Mouse (Mus musculus) CH12.LX (cell line): Measurements from ENCODE around the gene Sumo2. TPM values are rescaled to one million over a fixed set of nuclear protein-coding genes. Genes with fewer than 3 reads are reported as not detected.
A peak's percentile ranks its signal among the peaks of the same experiment; 100 is the strongest.

Experiments used
- DNase-seq: peaks from one replicate; pipeline ENCODE4 v3.0.0-alpha.2; 2013; ENCODE audit errors: extremely low read depth
- H3K27ac ChIP-seq: 2 replicates; pipeline ENCODE4 v1.5.1; 2012; ENCODE audit warnings: low read depth, mild to moderate bottlenecking, control low read depth, moderate library complexity; ENCODE audit not compliant: insufficient read depth
- H3K27me3 ChIP-seq: replicated peaks from 2 replicates; pipeline ENCODE3; 2012; ENCODE audit warnings: inconsistent platforms
- H3K36me3 ChIP-seq, 2 experiments: replicated peaks in 1 of 2; 2 replicates each; pipeline versions ENCODE3 to v1.6.1; 2012; ENCODE audit warnings: inconsistent platforms in 1 of 2, low read length in 1 of 2, mild to moderate bottlenecking in 1 of 2, mixed read lengths in 1 of 2, moderate library complexity in 1 of 2; ENCODE audit not compliant: control insufficient read depth in 1 of 2, insufficient read depth in 1 of 2
- H3K4me1 ChIP-seq, 2 experiments: 2 replicates each; pipeline ENCODE4 v1.6.1; 2012; ENCODE audit warnings: inconsistent platforms in 1 of 2, moderate library complexity in 1 of 2; ENCODE audit not compliant: insufficient read depth in 2 of 2, control insufficient read depth in 1 of 2
- H3K4me2 ChIP-seq: 2 replicates; pipeline ENCODE4 v1.6.1; 2012; ENCODE audit warnings: low read depth, mild to moderate bottlenecking, control low read depth; ENCODE audit not compliant: poor library complexity, insufficient read depth, severe bottlenecking
- H3K4me3 ChIP-seq, 3 experiments: fragments of 150-350 bp in 1 of 3; sonication (generic) in 1 of 3; replicated peaks in 1 of 3; 2 replicates each; pipeline versions ENCODE3 to v1.5.1; 2011 to 2012; ENCODE audit warnings: low read depth in 2 of 3, low read length in 2 of 3, mild to moderate bottlenecking in 2 of 3, moderate library complexity in 2 of 3, control low read depth in 1 of 3, improper control_type of control experiment in 1 of 3, inconsistent platforms in 1 of 3, mixed read lengths in 1 of 3; ENCODE audit not compliant: poor library complexity in 1 of 3
- H3K79me2 ChIP-seq: replicated peaks from 2 replicates; pipeline ENCODE4 v1.6.1; 2012; ENCODE audit warnings: mild to moderate bottlenecking, moderate library complexity; ENCODE audit not compliant: control insufficient read depth, poor library complexity, insufficient read depth, severe bottlenecking; ENCODE audit errors: extremely low read depth
- H3K9ac ChIP-seq: 2 replicates; pipeline ENCODE4 v1.6.1; 2012; ENCODE audit warnings: low read depth, mild to moderate bottlenecking, control low read depth, moderate library complexity; ENCODE audit not compliant: insufficient read depth
- H3K9me3 ChIP-seq: replicated peaks from 2 replicates; pipeline ENCODE3; 2012; ENCODE audit warnings: low read length, inconsistent platforms, mixed read lengths
- BHLHE40 ChIP-seq: IDR thresholded peaks from 2 replicates; pipeline ENCODE4 v1.6.1; 2011; ENCODE audit warnings: mild to moderate bottlenecking, low read depth, low read length, improper control_type of control experiment
- CTCF ChIP-seq, 2 experiments: IDR thresholded peaks in 1 of 2; conservative IDR thresholded peaks in 1 of 2; 2 replicates each; pipeline ENCODE4 v1.5.1; 2011 to 2012; ENCODE audit warnings: low read depth in 2 of 2, low read length in 2 of 2, improper control_type of control experiment in 1 of 2, inconsistent platforms in 1 of 2, mild to moderate bottlenecking in 1 of 2, moderate library complexity in 1 of 2
- E2F4 ChIP-seq: IDR thresholded peaks from 2 replicates; pipeline ENCODE4 v1.6.1; 2011; ENCODE audit warnings: low read depth, low read length, improper control_type of control experiment; ENCODE audit not compliant: insufficient replicate concordance
- ELF1 ChIP-seq: IDR thresholded peaks from 2 replicates; pipeline ENCODE4 v1.6.1; 2014; ENCODE audit warnings: low read depth, mild to moderate bottlenecking, inconsistent platforms, low read length, improper control_type of control experiment
- ETS1 ChIP-seq: conservative IDR thresholded peaks from 2 replicates; pipeline ENCODE4 v1.6.1; 2012; ENCODE audit warnings: low read depth, mild to moderate bottlenecking, inconsistent platforms, low read length, improper control_type of control experiment, moderate library complexity
- GABPA ChIP-seq: IDR thresholded peaks from 2 replicates; pipeline ENCODE4 v1.6.1; 2012; ENCODE audit warnings: low read depth, low read length, improper control_type of control experiment, inconsistent platforms; ENCODE audit not compliant: insufficient replicate concordance
- HCFC1 ChIP-seq: IDR thresholded peaks from 2 replicates; pipeline ENCODE4 v1.6.1; 2012; ENCODE audit warnings: low read depth, mild to moderate bottlenecking, inconsistent platforms, low read length, improper control_type of control experiment
- IRF4 ChIP-seq: IDR thresholded peaks from 2 replicates; pipeline ENCODE4 v1.6.1; 2014; ENCODE audit warnings: low read depth, mild to moderate bottlenecking, inconsistent platforms, low read length, improper control_type of control experiment
- JUND ChIP-seq: conservative IDR thresholded peaks from 2 replicates; pipeline ENCODE4 v1.6.1; 2011; ENCODE audit warnings: low read depth, low read length, improper control_type of control experiment
- KAT2A ChIP-seq: IDR thresholded peaks from 2 replicates; pipeline ENCODE4 v1.6.1; 2012; ENCODE audit warnings: low read length, improper control_type of control experiment, inconsistent platforms; ENCODE audit not compliant: insufficient replicate concordance
- MAFK ChIP-seq: IDR thresholded peaks from 2 replicates; pipeline ENCODE4 v1.6.1; 2011; ENCODE audit warnings: low read length, improper control_type of control experiment; ENCODE audit not compliant: insufficient replicate concordance
- MAX ChIP-seq: IDR thresholded peaks from 2 replicates; pipeline ENCODE4 v1.6.1; 2011; ENCODE audit warnings: low read length, improper control_type of control experiment
- MEF2A ChIP-seq: IDR thresholded peaks from 2 replicates; pipeline ENCODE4 v1.6.1; 2014; ENCODE audit warnings: low read depth, mild to moderate bottlenecking, inconsistent platforms, low read length, improper control_type of control experiment, borderline replicate concordance
- MXI1 ChIP-seq: IDR thresholded peaks from 2 replicates; pipeline ENCODE4 v1.6.1; 2011; ENCODE audit warnings: mild to moderate bottlenecking, low read depth, low read length, improper control_type of control experiment
- MYC ChIP-seq: IDR thresholded peaks from 2 replicates; pipeline ENCODE4 v1.6.1; 2011; ENCODE audit warnings: low read depth, mild to moderate bottlenecking, improper control_type of control experiment, low read length
- NELFE ChIP-seq: IDR thresholded peaks from 2 replicates; pipeline ENCODE4 v1.6.1; 2011; ENCODE audit warnings: low read depth, low read length, improper control_type of control experiment
- NRF1 ChIP-seq: IDR thresholded peaks from 2 replicates; pipeline ENCODE4 v1.6.1; 2014; ENCODE audit warnings: low read depth, mild to moderate bottlenecking, inconsistent platforms, low read length, improper control_type of control experiment, moderate library complexity
- PAX5 ChIP-seq: IDR thresholded peaks from 2 replicates; pipeline ENCODE4 v1.6.1; 2012; ENCODE audit warnings: low read length, inconsistent platforms, mixed read lengths
- POLR2A ChIP-seq: IDR thresholded peaks from 2 replicates; pipeline ENCODE4 v1.6.1; 2011; ENCODE audit warnings: low read depth, mild to moderate bottlenecking, improper control_type of control experiment, low read length
- POLR2AphosphoS2 ChIP-seq: IDR thresholded peaks from 2 replicates; pipeline ENCODE4 v1.6.1; 2011; ENCODE audit warnings: low read depth, low read length, improper control_type of control experiment
- RCOR1 ChIP-seq: conservative IDR thresholded peaks from 2 replicates; pipeline ENCODE4 v1.6.1; 2012; ENCODE audit warnings: low read depth, mild to moderate bottlenecking, inconsistent platforms, low read length, improper control_type of control experiment
- SIN3A ChIP-seq: IDR thresholded peaks from 2 replicates; pipeline ENCODE4 v1.6.1; 2012; ENCODE audit warnings: low read length, improper control_type of control experiment, inconsistent platforms
- SMC3 ChIP-seq: IDR thresholded peaks from 2 replicates; pipeline ENCODE4 v1.6.1; 2011; ENCODE audit warnings: low read depth, low read length, improper control_type of control experiment
- TBP ChIP-seq: conservative IDR thresholded peaks from 2 replicates; pipeline ENCODE4 v1.6.1; 2011; ENCODE audit warnings: low read depth, low read length, improper control_type of control experiment
- UBTF ChIP-seq: IDR thresholded peaks from 2 replicates; pipeline ENCODE4 v1.6.1; 2012; ENCODE audit warnings: low read depth, mild to moderate bottlenecking, inconsistent platforms, low read length, improper control_type of control experiment, moderate library complexity
- USF1 ChIP-seq: IDR thresholded peaks from 2 replicates; pipeline ENCODE4 v1.6.1; 2014; ENCODE audit warnings: low read depth, mild to moderate bottlenecking, inconsistent platforms, low read length, improper control_type of control experiment
- USF2 ChIP-seq: conservative IDR thresholded peaks from 2 replicates; pipeline ENCODE4 v1.6.1; 2011; ENCODE audit warnings: low read depth, low read length, improper control_type of control experiment
- ZKSCAN1 ChIP-seq: IDR thresholded peaks from 2 replicates; pipeline ENCODE4 v1.6.1; 2012; ENCODE audit warnings: low read depth, inconsistent platforms, low read length, improper control_type of control experiment, borderline replicate concordance
- ZMIZ1 ChIP-seq: IDR thresholded peaks from 2 replicates; pipeline ENCODE4 v1.6.1; 2012; ENCODE audit warnings: low read depth, mild to moderate bottlenecking, inconsistent platforms, low read length, improper control_type of control experiment
- ZNF384 ChIP-seq: IDR thresholded peaks from 2 replicates; pipeline ENCODE4 v1.6.1; 2012; ENCODE audit warnings: low read depth, low read length, improper control_type of control experiment, inconsistent platforms
- dilution Hi-C: fragments of 300-500 bp; cut with MboI; formaldehyde crosslinking; loops from 2 replicates; pipeline ENCODE4 v1.14.3; 2020; ENCODE audit warnings: low sequenced_read_pairs; ENCODE audit not compliant: extremely low pct_unique_long_range_greater_than_20kb, extremely low pct_ligation_motif_present
- in situ Hi-C: fragments of 300-500 bp; cut with MboI; formaldehyde crosslinking; loops from 3 replicates; pipeline ENCODE4 v1.14.3; 2019; ENCODE audit warnings: low sequenced_read_pairs, low pct_ligation_motif_present, low pct_unique_long_range_greater_than_20kb, mixed read lengths
- polyA plus RNA-seq: library from polyadenylated mRNA; unstranded; fragments of >175 nt; gene quantifications from 2 replicates; pipeline ENCODE4 v1.2.1, GENCODE M21; 2012; ENCODE audit warnings: low read depth; ENCODE audit not compliant: insufficient read length
- total RNA-seq, 2 experiments: library from RNA; depleted of rRNA; stranded (reverse); fragments of 300-350 nt in 1 of 2; fragments of >200 nt in 1 of 2; gene quantifications; 2 replicates each; pipeline ENCODE4 v1.2.3; 2012 to 2014

The Sumo2 gene
- total and polyA plus RNA-seq, 3 experiments, result 480 to 1,752 (median 1,020) TPM

- dilution Hi-C loops, result no loop called here
- Histone ChIP-seq H3K27me3 (no peaks in the 10 kb centered on the region), H3K79me2 (peaks cover 51% of the 10 kb centered on the region), H3K9me3 (no peaks in the 10 kb centered on the region), H3K27ac (no peak overlapping the region), H3K9ac (peak overlapping the region; percentile 66), H3K4me1 (peaks cover 0 to 34% of the 10 kb centered on the region in 2 experiments; a peak in 2 of 4 replicates), H3K4me3 (peak overlapping the region; percentile 74 to 91 (median 74)), H3K4me2 (peak overlapping the region; percentile 93), H3K36me3 (peaks cover 36 to 43% of the 10 kb centered on the region in 2 experiments)
- DNase-seq, result no peak
- in situ Hi-C loops, result no loop called here
- TF ChIP-seq MXI1 (no peak), ZNF384 (no peak), POLR2AphosphoS2 (no peak), PAX5 (no peak), MAX (no peak), TBP (no peak), USF2 (no peak), POLR2A (no peak)
Observed at GRCm38 (mm10) chr11:115564961-115565360, 28.9 kb upstream of the Sumo2 start.

GRCm38 (mm10) chr11:115564064-115564809 lies 28.2 kb upstream of the Sumo2 start, which contains the start of gene Nup85:
Nup85 (plus strand) TSS chr11:115564434.
- H3K9me3 ChIP-seq, result no peaks in the 10 kb centered on the region
- H3K4me1 ChIP-seq, result peaks cover 0 to 32% of the 10 kb centered on the region in 2 experiments; a peak in 2 of 4 replicates
- H3K27ac ChIP-seq, result peak within 1 kb of the TSS; percentile 21
- peak within 1 kb of the TSS; percentile 93 for H3K4me2 ChIP-seq
- peaks cover 28 to 36% of the 10 kb centered on the region in 2 experiments for H3K36me3 ChIP-seq
- peak; percentile 98 for DNase-seq
- H3K4me3 ChIP-seq, result peak within 1 kb of the TSS; percentile 74 to 91 (median 74)
- H3K9ac ChIP-seq, result peak within 1 kb of the TSS; percentile 66
- dilution Hi-C loops (no loop called here), in situ Hi-C loops (no loop called here)
- H3K27me3 ChIP-seq, result no peaks in the 10 kb centered on the region
- peaks cover 47% of the 10 kb centered on the region for H3K79me2 ChIP-seq
- TF ChIP-seq NELFE (peak; percentile 91), USF1 (no peak), MAX (peak; percentile 100), RCOR1 (0 out of 2 replicates have a peak, but pooled peaks have one; percentile 72), MYC (peak; percentile 95), KAT2A (peak; percentile 91), SMC3 (no peak), MEF2A (peak; percentile 64), BHLHE40 (peak; percentile 41), PAX5 (no peak), MAFK (no peak), HCFC1 (peak; percentile 88), ZKSCAN1 (no peak), CTCF (conservative IDR thresholded peaks at IDR 0.05 in 1 of 2, IDR thresholded peaks at IDR 0.05 in 1 of 2; ENCODE audit: low read depth in 2 of 2, low read length in 2 of 2) (0 out of 4 replicates have a peak, but pooled peaks of 1 of the 2 experiments have one; percentile 25), E2F4 (peak; percentile 91; the same call in 1 of the 2 replicates), SIN3A (peak; percentile 99), NRF1 (peak; percentile 96), ZMIZ1 (peak; percentile 83), USF2 (0 out of 2 replicates have a peak, but pooled peaks have one; percentile 4), JUND (no peak), GABPA (no peak; the same call in 1 of the 2 replicates), IRF4 (no peak), POLR2AphosphoS2 (peak; percentile 82), UBTF (no peak), ETS1 (no peak), MXI1 (peak; percentile 99), ELF1 (peak; percentile 33)
